Mouse (Mus musculus) neural tube, embryonic 11.5 days (tissue): ENCODE measurements at regions not wholly inside any gene's neighbourhood (a gene's known extent, or its start where the extent isn't known, plus 50 kb on each side); places are given as distances from the start of the nearest gene placed in this dataset.
A peak's percentile ranks its signal among the peaks of the same experiment; 100 is the strongest.

Source experiments
- ATAC-seq: fragments of 200-750 bp; cut with Nextera tagmentation; 2 replicates; pipeline ENCODE4 v1.8.0; 2017; ENCODE audit warnings: moderate number of reproducible peaks, mild to moderate bottlenecking, moderate TSS enrichment, moderate library complexity; ENCODE audit not compliant: insufficient read depth, low FRiP score, low TSS enrichment
- DNase-seq: peaks from one replicate; pipeline ENCODE4 v3.0.0-alpha.2; 2015; ENCODE audit warnings: low spot score
- H3K27ac ChIP-seq: fragments of 300-500 bp; sonication (generic); 2 replicates; pipeline ENCODE4 v1.5.1; 2014; ENCODE audit warnings: low read depth, mild to moderate bottlenecking, low read length
- H3K27me3 ChIP-seq: fragments of 300-500 bp; sonication (generic); 2 replicates; pipeline ENCODE4 v1.6.1; 2014; ENCODE audit warnings: mild to moderate bottlenecking, low read length, mixed read lengths; ENCODE audit not compliant: control insufficient read depth, insufficient read depth
- H3K36me3 ChIP-seq: fragments of 300-500 bp; sonication (generic); 2 replicates; pipeline ENCODE4 v1.6.1; 2014; ENCODE audit warnings: mild to moderate bottlenecking, low read length, moderate library complexity, mixed read lengths; ENCODE audit not compliant: control insufficient read depth, insufficient read depth
- H3K4me1 ChIP-seq: fragments of 300-500 bp; sonication (generic); 2 replicates; pipeline ENCODE4 v1.6.1; 2014; ENCODE audit warnings: low read length, mixed read lengths; ENCODE audit not compliant: control insufficient read depth, insufficient read depth
- H3K4me2 ChIP-seq: fragments of 300-500 bp; sonication (generic); 2 replicates; pipeline ENCODE4 v1.6.1; 2014; ENCODE audit warnings: low read depth, mild to moderate bottlenecking, moderate library complexity
- H3K4me3 ChIP-seq: fragments of 300-500 bp; sonication (generic); 2 replicates; pipeline ENCODE4 v1.5.1; 2014; ENCODE audit warnings: low read depth, low read length
- H3K9ac ChIP-seq: fragments of 300-500 bp; sonication (generic); 2 replicates; pipeline ENCODE4 v1.6.1; 2014; ENCODE audit warnings: mild to moderate bottlenecking, low read length
- H3K9me3 ChIP-seq: fragments of 300-500 bp; sonication (generic); 2 replicates; pipeline ENCODE4 v1.6.1; 2016; ENCODE audit warnings: low read length; ENCODE audit not compliant: control insufficient read depth
- WGBS: fragments of 180-500 bp; shearing (Covaris S2); extraction: QIAGEN DNeasy Blood & Tissue Kit; methylation state at CpG from one replicate; pipeline ENCODE4 v1.1.7; 2014; 5-methylcytosine and 5-hydroxymethylcytosine counted together

GRCm38 (mm10) chr4:84068947-84069663, 543.8 kb downstream of the Ccdc171 start:
- H3K27ac ChIP-seq: no peak overlapping the region
- H3K9ac ChIP-seq: no peak overlapping the region
- no peaks in the 10 kb centered on the region for H3K9me3 ChIP-seq
- DNase-seq: no peak
- H3K36me3 ChIP-seq: no peaks in the 10 kb centered on the region
- no peaks in the 10 kb centered on the region for H3K27me3 ChIP-seq
- no peak for ATAC-seq
- 0 out of 2 replicates have a peak, but pooled peaks cover 2% of the 10 kb centered on the region for H3K4me1 ChIP-seq
- H3K4me3 ChIP-seq: no peak overlapping the region
- no peak overlapping the region for H3K4me2 ChIP-seq
- WGBS: 33% methylated on average over 11 of the region's 11 CpGs

- Histone ChIP-seq H3K4me3 (no peak overlapping the region), H3K36me3 (no peaks in the 10 kb centered on the region), H3K9ac (no peak overlapping the region), H3K9me3 (no peaks in the 10 kb centered on the region), H3K27me3 (no peaks in the 10 kb centered on the region), H3K27ac (no peak overlapping the region), H3K4me1 (0 out of 2 replicates have a peak, but pooled peaks cover 2% of the 10 kb centered on the region), H3K4me2 (no peak overlapping the region)
- 71% methylated on average over 13 of the region's 13 CpGs for WGBS
- no peak for DNase-seq
- ATAC-seq: no peak
Observed at GRCm38 (mm10) chr4:84069681-84070080, 544.3 kb downstream of the Ccdc171 start.

GRCm38 (mm10) chr4:84070089-84070488, 544.7 kb downstream of the Ccdc171 start:
- no peak overlapping the region for H3K4me2 ChIP-seq
- DNase-seq (no peak), ATAC-seq (no peak)
- no peak overlapping the region for H3K4me3 ChIP-seq
- WGBS: 57% methylated on average over 4 of the region's 4 CpGs
- H3K27ac ChIP-seq: no peak overlapping the region
- H3K9ac ChIP-seq: no peak overlapping the region
- no peaks in the 10 kb centered on the region for H3K27me3 ChIP-seq
- H3K9me3 ChIP-seq: no peaks in the 10 kb centered on the region
- H3K36me3 ChIP-seq: no peaks in the 10 kb centered on the region
- 0 out of 2 replicates have a peak, but pooled peaks cover 2% of the 10 kb centered on the region for H3K4me1 ChIP-seq

- Histone ChIP-seq H3K9ac (no peak overlapping the region), H3K27ac (no peak overlapping the region), H3K36me3 (no peaks in the 10 kb centered on the region), H3K27me3 (no peaks in the 10 kb centered on the region), H3K4me1 (0 out of 2 replicates have a peak, but pooled peaks cover 2% of the 10 kb centered on the region), H3K4me3 (no peak overlapping the region), H3K9me3 (no peaks in the 10 kb centered on the region), H3K4me2 (no peak overlapping the region)
- DNase-seq (no peak), ATAC-seq (no peak)
- WGBS: 80% methylated on average over 5 of the region's 5 CpGs
Observed at GRCm38 (mm10) chr4:84072096-84072495, 546.8 kb downstream of the Ccdc171 start.

GRCm38 (mm10) chr4:84076526-84076925, 551.2 kb downstream of the Ccdc171 start:
- H3K9me3 ChIP-seq: no peaks in the 10 kb centered on the region
- H3K36me3 ChIP-seq: no peaks in the 10 kb centered on the region
- WGBS: 100% methylated on average over 1 of the region's 1 CpGs
- no peak for ATAC-seq
- no peaks in the 10 kb centered on the region for H3K27me3 ChIP-seq
- H3K9ac ChIP-seq: no peak overlapping the region
- H3K4me3 ChIP-seq: no peak overlapping the region
- no peak for DNase-seq
- no peaks in the 10 kb centered on the region for H3K4me1 ChIP-seq
- no peak overlapping the region for H3K27ac ChIP-seq
- no peak overlapping the region for H3K4me2 ChIP-seq

GRCm38 (mm10) chr4:84079516-84079915, 554.2 kb downstream of the Ccdc171 start:
- DNase-seq: no peak
- WGBS: 84% methylated on average over 2 of the region's 2 CpGs

GRCm38 (mm10) chr4:84081518-84081917, 556.2 kb downstream of the Ccdc171 start:
- Histone ChIP-seq H3K4me1 (no peaks in the 10 kb centered on the region), H3K9ac (no peak overlapping the region), H3K9me3 (no peaks in the 10 kb centered on the region), H3K36me3 (no peaks in the 10 kb centered on the region), H3K4me2 (no peak overlapping the region), H3K27me3 (no peaks in the 10 kb centered on the region), H3K4me3 (no peak overlapping the region), H3K27ac (no peak overlapping the region)
- WGBS: 67% methylated on average over 7 of the region's 7 CpGs
- no peak for ATAC-seq
- no peak for DNase-seq

More at GRCm38 (mm10) chr4:84079516-84079915, 554.2 kb downstream of the Ccdc171 start:
- H3K36me3 ChIP-seq: no peaks in the 10 kb centered on the region
- H3K4me3 ChIP-seq: no peak overlapping the region
- H3K9ac ChIP-seq: no peak overlapping the region
- H3K27ac ChIP-seq: no peak overlapping the region
- no peaks in the 10 kb centered on the region for H3K27me3 ChIP-seq
- no peak for ATAC-seq
- H3K9me3 ChIP-seq: no peaks in the 10 kb centered on the region
- H3K4me1 ChIP-seq: no peaks in the 10 kb centered on the region
- H3K4me2 ChIP-seq: no peak overlapping the region

- Histone ChIP-seq H3K27ac (no peak overlapping the region), H3K9ac (no peak overlapping the region), H3K9me3 (no peaks in the 10 kb centered on the region), H3K4me1 (no peaks in the 10 kb centered on the region), H3K4me2 (no peak overlapping the region), H3K36me3 (no peaks in the 10 kb centered on the region), H3K4me3 (no peak overlapping the region), H3K27me3 (no peaks in the 10 kb centered on the region)
- DNase-seq (no peak), ATAC-seq (no peak)
- WGBS: 78% methylated on average over 12 of the region's 12 CpGs
Observed at GRCm38 (mm10) chr4:84088166-84088565, 562.8 kb downstream of the Ccdc171 start.

- ATAC-seq (0 out of 2 replicates have a peak, but pooled peaks have one; percentile 23), DNase-seq (no peak)
- H3K4me3 ChIP-seq: no peak overlapping the region
- 65% methylated on average over 9 of the region's 9 CpGs for WGBS
- H3K9me3 ChIP-seq: no peaks in the 10 kb centered on the region
- H3K36me3 ChIP-seq: no peaks in the 10 kb centered on the region
- no peak overlapping the region for H3K27ac ChIP-seq
- no peaks in the 10 kb centered on the region for H3K27me3 ChIP-seq
- H3K9ac ChIP-seq: no peak overlapping the region
- no peaks in the 10 kb centered on the region for H3K4me1 ChIP-seq
- H3K4me2 ChIP-seq: no peak overlapping the region
Observed at GRCm38 (mm10) chr4:84092509-84092908, 567.2 kb downstream of the Ccdc171 start.
